Mouse (Mus musculus) lung, postnatal 0 days (tissue): ENCODE measurements around the gene Gm49721.
"Not testable (repeated sequence)": the region's sequence is repeated elsewhere in the genome, so short reads cannot be mapped to it uniquely, and the experiment has no call there.

Experiments used
- CTCF ChIP-seq: IDR thresholded peaks from 2 replicates; pipeline ENCODE4 v1.5.1; 2016; ENCODE audit warnings: antibody characterized with exemption, mild to moderate bottlenecking
- EP300 ChIP-seq: IDR thresholded peaks from 2 replicates; pipeline ENCODE4 v1.6.1; 2016; ENCODE audit warnings: antibody characterized with exemption, mild to moderate bottlenecking, control low read depth

DNA sequence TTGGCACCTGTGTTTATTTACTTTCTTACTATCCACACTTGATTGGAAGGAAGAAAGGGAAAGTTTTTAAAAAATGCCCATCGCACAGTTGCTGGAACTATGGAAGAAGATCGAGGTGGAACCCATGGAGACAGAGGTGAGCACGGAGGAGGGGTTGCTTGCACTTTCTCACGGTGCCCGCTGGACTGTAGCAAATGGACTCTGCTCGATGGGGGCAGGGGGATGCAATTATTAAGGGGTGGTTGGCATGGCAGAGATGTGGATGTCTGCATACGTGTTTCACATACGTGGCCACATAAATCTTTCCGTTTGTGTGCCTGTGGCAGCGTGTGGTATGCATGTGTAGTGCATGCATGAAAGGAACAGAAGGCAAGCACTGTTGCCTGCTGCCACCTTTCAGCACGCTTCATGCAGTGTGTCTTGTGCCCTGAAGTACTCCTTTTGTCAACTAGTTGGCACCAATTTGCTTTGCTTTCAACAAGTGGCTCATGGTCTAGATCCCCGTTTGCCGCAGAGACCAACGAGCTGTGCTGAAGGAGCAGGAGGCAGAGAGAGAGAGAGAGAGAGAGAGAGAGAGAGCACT lies 47.2 kb downstream of the Gm49721 start:
- TF ChIP-seq CTCF, EP300: not testable (repeated sequence)
